Mouse (Mus musculus): Measurements from ENCODE around the gene Caml. TPM values are rescaled to one million over a fixed set of nuclear protein-coding genes. Genes with fewer than 3 reads are reported as not detected.
"Not testable (repeated sequence)": the region's sequence is repeated elsewhere in the genome, so short reads cannot be mapped to it uniquely, and the experiment has no call there.

The Caml gene
- 35.6 and 39.9 TPM in 2 replicates for polyA plus RNA-seq (2015; fragmentation: Nextera tagmentation; extraction: Ambion mirVana)

DNA sequence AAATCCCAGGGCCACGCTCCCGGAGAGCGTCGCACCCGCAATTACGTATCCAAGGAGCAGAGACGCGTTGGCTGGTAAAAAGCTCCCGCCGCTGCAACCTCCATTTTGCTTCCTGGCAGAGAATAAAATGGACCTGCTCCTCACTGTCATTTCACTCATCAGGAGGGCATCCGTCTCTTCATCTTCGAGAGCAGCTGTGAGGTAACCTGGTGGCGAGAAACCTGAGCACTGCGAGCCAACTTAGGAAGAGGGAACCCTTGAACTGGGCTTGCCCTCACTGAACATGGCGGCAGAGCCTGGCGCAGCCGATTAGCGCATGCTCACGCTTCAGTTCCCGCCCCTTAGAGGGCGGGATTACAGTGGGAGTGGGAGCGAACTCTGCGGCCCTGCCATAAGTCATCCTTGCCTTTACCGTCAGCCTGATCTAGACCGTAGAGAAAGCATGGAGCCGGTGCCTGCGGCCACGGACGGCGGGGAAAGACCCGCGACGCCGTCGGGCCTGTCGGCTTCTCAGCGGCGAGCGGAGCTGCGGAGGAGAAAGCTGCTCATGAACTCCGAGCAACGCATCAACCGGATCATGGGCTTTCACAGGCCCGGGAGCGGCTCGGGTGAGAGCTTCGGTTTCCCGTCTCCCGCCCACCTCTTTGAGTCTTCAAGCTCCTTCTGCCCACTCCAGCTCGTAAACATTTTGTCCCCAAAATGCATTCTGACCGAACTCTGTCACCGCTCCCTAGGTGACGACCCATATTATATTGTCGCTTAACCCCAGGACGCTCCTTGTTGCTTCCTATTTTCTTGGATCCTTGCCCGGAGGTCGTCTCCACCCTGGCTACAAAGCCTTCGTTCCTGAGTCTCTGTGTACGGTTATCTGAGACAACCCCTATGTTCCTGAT is at the start of gene Caml:
Gene Caml, plus strand, starts transcription at position 357 of the 893 bp plus-strand sequence.
- Histone ChIP-seq H3K4me1 (ENCODE audit: control insufficient read depth, insufficient read depth, low read length) (peaks cover 8% of the 10 kb centered on the region), H3K9ac (ENCODE audit: low read length) (peak within 1 kb of the TSS; percentile 83), H3K9me3 (replicated peaks; ENCODE audit: control insufficient read depth, low read length) (no peaks in the 10 kb centered on the region), H3K4me2 (ENCODE audit: low read depth, low read length) (peak within 1 kb of the TSS; percentile 86), H3K27ac (ENCODE audit: low read length) (peak within 1 kb of the TSS; percentile 78), H3K27me3 (ENCODE audit: control insufficient read depth, insufficient read depth, low read length) (no peaks in the 10 kb centered on the region), H3K36me3 (ENCODE audit: control insufficient read depth, insufficient read depth) (peaks cover 8% of the 10 kb centered on the region), H3K4me3 (ENCODE audit: low read length) (peak within 1 kb of the TSS; percentile 73)
- under 1% methylated on average over 59 of the region's 59 CpGs for WGBS
- peak; percentile 98 for ATAC-seq (replicated peaks; ENCODE audit: extremely low read depth, insufficient read depth, low FRiP score)

DNA sequence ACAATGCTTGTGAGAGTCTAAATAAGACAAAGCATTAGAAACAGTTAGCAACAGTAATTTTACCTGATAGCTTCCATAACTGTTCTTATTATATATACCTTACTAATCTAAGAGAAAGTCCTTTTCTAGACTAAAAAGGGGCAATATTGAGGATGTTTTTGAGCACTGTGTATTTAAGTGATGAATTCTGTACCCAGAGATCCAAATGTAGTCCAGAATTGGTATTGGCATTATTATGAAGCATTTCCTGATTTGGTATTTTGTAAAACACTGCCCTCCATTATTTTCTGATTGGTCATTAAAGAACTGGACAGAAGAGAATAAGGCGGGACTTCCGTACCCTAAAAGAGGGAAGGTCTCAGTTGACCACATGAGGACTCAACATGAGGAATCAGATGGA is 49.4 kb upstream of the Caml start, which contains the start of gene Tmed9:
Gene Tmed9, plus strand, starts transcription at position 301 of the 400 bp plus-strand sequence.
- no peak within 1 kb of the TSS for H3K4me2 ChIP-seq (ENCODE audit: low read depth, low read length)
- no peaks in the 10 kb centered on the region for H3K36me3 ChIP-seq (ENCODE audit: control insufficient read depth, insufficient read depth)
- no peak within 1 kb of the TSS for H3K27ac ChIP-seq (ENCODE audit: low read length)
- H3K9ac ChIP-seq (ENCODE audit: low read length) = no peak within 1 kb of the TSS
- 94% methylated on average over 2 of the region's 2 CpGs for WGBS
- no peaks in the 10 kb centered on the region; the same call in 1 of the 2 replicates for H3K9me3 ChIP-seq (replicated peaks; ENCODE audit: control insufficient read depth, low read length)
- peaks cover 16% of the 10 kb centered on the region for H3K4me1 ChIP-seq (ENCODE audit: control insufficient read depth, insufficient read depth, low read length)
- ATAC-seq (replicated peaks; ENCODE audit: extremely low read depth, insufficient read depth, low FRiP score) = no peak
- H3K4me3 ChIP-seq (ENCODE audit: low read length) = no peak within 1 kb of the TSS
- no peaks in the 10 kb centered on the region for H3K27me3 ChIP-seq (ENCODE audit: control insufficient read depth, insufficient read depth, low read length)

DNA sequence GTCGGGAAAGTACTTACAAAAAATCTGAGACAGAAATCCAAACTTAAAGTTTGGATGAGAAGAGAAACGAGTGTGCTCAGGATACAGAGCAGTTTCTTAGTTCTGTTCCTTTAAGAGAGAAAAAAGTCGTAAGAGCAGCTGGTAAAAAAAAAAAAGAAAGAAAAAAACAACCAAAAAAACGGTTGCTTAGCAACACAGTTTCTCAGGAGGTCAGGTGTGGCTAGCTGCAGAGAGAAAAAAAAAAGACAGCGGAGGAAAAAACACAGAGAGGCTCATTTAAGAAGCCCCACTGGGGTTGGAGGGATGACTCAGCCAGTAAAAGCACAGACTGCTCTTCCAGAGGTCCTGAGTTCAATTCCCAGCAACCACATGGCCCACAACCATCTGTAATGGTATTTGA is 48.5 kb upstream of the Caml start:
- Histone ChIP-seq H3K27me3 (ENCODE audit: control insufficient read depth, insufficient read depth, low read length) (no peaks in the 10 kb centered on the region), H3K4me2 (ENCODE audit: low read depth, low read length) (no peak overlapping the region), H3K36me3 (ENCODE audit: control insufficient read depth, insufficient read depth) (no peaks in the 10 kb centered on the region), H3K4me1 (ENCODE audit: control insufficient read depth, insufficient read depth, low read length) (peaks cover 11% of the 10 kb centered on the region), H3K4me3 (ENCODE audit: low read length) (no peak overlapping the region), H3K27ac (ENCODE audit: low read length) (no peak overlapping the region), H3K9me3 (replicated peaks; ENCODE audit: control insufficient read depth, low read length) (peaks cover 3% of the 10 kb centered on the region; the same call in 1 of the 2 replicates), H3K9ac (ENCODE audit: low read length) (no peak overlapping the region)
- 72% methylated on average over 5 of the region's 5 CpGs for WGBS
- no peak for ATAC-seq (replicated peaks; ENCODE audit: extremely low read depth, insufficient read depth, low FRiP score)

DNA sequence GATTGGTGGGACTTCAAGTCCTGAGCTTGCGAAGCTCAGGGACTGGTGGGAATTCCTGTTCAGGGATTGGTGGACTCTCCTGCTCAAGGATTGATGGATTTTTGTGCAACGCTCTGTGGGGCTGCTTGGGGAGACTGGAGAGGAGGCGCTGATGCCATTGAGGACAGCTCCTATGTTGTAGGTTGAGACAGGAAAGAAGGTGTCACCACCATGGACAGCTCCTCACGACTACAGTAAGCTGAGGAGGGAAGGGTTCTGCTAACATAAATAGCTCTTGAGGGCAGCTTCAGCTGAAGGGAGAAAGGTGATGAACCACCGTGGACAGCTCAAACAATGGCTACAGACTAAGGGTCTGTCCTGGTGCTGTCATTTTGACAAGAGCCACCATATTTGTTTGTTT is 46.9 kb upstream of the Caml start:
- Histone ChIP-seq H3K4me1 (ENCODE audit: control insufficient read depth, insufficient read depth, low read length) (peaks cover 4% of the 10 kb centered on the region), H3K27me3 (ENCODE audit: control insufficient read depth, insufficient read depth, low read length) (no peaks in the 10 kb centered on the region), H3K9me3 (replicated peaks; ENCODE audit: control insufficient read depth, low read length) (peaks cover 3% of the 10 kb centered on the region; the same call in 1 of the 2 replicates), H3K9ac (ENCODE audit: low read length) (no peak overlapping the region), H3K27ac (ENCODE audit: low read length) (no peak overlapping the region), H3K4me2 (ENCODE audit: low read depth, low read length) (no peak overlapping the region), H3K36me3 (ENCODE audit: control insufficient read depth, insufficient read depth) (no peaks in the 10 kb centered on the region), H3K4me3 (ENCODE audit: low read length) (no peak overlapping the region)
- no peak for ATAC-seq (replicated peaks; ENCODE audit: extremely low read depth, insufficient read depth, low FRiP score)
- 59% methylated on average over 5 of the region's 5 CpGs for WGBS

DNA sequence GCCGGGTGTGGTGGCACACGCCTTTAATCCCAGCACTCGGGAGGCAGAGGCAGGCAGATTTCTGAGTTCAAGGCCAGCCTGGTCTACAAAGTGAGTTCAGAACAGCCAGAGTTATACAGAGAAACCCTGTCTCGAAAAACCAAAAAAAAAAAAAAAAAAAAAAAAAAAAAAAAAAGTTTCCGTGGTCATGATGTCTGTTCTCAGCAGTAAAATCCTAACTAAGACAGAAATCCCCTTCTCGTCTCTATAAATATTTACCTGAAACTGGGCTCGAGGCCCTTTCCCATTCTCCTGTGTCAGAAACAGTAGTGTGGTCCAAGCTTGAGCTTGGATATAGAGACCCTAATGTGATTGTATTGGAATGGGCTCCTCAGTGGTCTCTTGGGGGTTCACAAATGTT is 45.9 kb upstream of the Caml start:
- H3K9me3 ChIP-seq (replicated peaks; ENCODE audit: control insufficient read depth, low read length); H3K27ac ChIP-seq (ENCODE audit: low read length); H3K9ac ChIP-seq (ENCODE audit: low read length); H3K4me2 ChIP-seq (ENCODE audit: low read depth, low read length); ATAC-seq (replicated peaks; ENCODE audit: extremely low read depth, insufficient read depth, low FRiP score); H3K27me3 ChIP-seq (ENCODE audit: control insufficient read depth, insufficient read depth, low read length); H3K36me3 ChIP-seq (ENCODE audit: control insufficient read depth, insufficient read depth); H3K4me1 ChIP-seq (ENCODE audit: control insufficient read depth, insufficient read depth, low read length); H3K4me3 ChIP-seq (ENCODE audit: low read length): not testable (repeated sequence)
- 83% methylated on average over 7 of the region's 7 CpGs for WGBS

DNA sequence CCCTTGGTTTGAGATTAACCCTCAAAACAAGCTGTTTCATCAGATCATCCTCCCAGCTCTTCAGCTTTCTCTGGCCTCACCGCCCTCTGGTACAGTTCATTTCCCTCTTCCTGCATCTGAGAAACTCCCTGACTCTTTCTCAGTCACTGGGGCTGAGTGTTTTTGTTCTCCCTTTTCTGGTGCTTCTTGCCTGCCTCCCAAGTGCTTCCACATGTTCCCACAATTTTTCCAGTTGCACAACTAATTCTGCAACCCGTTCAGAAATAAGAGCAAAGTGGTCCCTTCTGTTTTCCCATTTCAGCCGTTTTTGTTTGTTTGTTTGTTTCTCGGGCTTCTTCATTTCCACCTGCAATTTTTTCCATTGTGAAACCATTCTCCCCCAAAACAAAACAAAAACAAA is 44.7 kb upstream of the Caml start:
- no peaks in the 10 kb centered on the region for H3K4me1 ChIP-seq (ENCODE audit: control insufficient read depth, insufficient read depth, low read length)
- WGBS = 70% methylated on average over 4 of the region's 4 CpGs
- H3K9me3 ChIP-seq (replicated peaks; ENCODE audit: control insufficient read depth, low read length) = peaks cover 3% of the 10 kb centered on the region; the same call in 1 of the 2 replicates

DNA sequence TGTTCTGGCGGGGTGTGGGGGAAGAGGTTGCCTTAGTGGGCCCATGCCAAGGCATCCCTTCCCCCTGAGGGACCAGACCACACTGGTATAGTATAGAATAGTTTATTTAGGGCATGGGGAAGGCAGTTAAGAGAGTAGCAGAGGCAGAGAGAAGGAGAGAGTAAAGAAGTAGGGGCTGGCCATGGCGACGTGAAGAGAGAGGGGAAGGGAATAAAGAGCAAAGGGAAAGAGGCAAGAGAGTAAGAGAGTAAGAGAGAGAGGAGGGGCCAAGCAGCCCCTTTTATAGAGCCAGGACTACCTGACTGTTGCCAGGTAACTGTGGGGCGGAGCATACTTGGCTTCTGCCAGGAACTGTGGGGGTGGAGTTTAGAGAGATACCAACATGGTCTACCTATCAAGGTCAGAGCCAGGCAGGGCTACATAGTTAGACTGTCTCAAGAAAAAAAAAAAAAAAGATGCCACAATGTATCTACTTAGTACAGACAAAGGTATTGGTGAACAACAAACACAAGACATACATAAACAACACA is 30.8 kb upstream of the Caml start:
- Histone ChIP-seq H3K27me3 (ENCODE audit: control insufficient read depth, insufficient read depth, low read length) (no peaks in the 10 kb centered on the region), H3K27ac (ENCODE audit: low read length) (no peak overlapping the region), H3K36me3 (ENCODE audit: control insufficient read depth, insufficient read depth) (peaks cover 17% of the 10 kb centered on the region), H3K4me1 (ENCODE audit: control insufficient read depth, insufficient read depth, low read length) (peaks cover 10% of the 10 kb centered on the region), H3K9ac (ENCODE audit: low read length) (no peak overlapping the region), H3K4me3 (ENCODE audit: low read length) (no peak overlapping the region), H3K9me3 (replicated peaks; ENCODE audit: control insufficient read depth, low read length) (no peaks in the 10 kb centered on the region), H3K4me2 (ENCODE audit: low read depth, low read length) (no peak overlapping the region)
- no peak for ATAC-seq (replicated peaks; ENCODE audit: extremely low read depth, insufficient read depth, low FRiP score)
- 80% methylated on average over 4 of the region's 4 CpGs for WGBS

More for the DNA sequence above, 44.7 kb upstream of the Caml start:
- H3K27ac ChIP-seq (ENCODE audit: low read length) = no peak overlapping the region
- no peak overlapping the region for H3K9ac ChIP-seq (ENCODE audit: low read length)
- no peaks in the 10 kb centered on the region for H3K36me3 ChIP-seq (ENCODE audit: control insufficient read depth, insufficient read depth)
- H3K4me2 ChIP-seq (ENCODE audit: low read depth, low read length) = no peak overlapping the region
- H3K4me3 ChIP-seq (ENCODE audit: low read length) = no peak overlapping the region
- H3K27me3 ChIP-seq (ENCODE audit: control insufficient read depth, insufficient read depth, low read length) = no peaks in the 10 kb centered on the region
- ATAC-seq (replicated peaks; ENCODE audit: extremely low read depth, insufficient read depth, low FRiP score) = no peak

DNA sequence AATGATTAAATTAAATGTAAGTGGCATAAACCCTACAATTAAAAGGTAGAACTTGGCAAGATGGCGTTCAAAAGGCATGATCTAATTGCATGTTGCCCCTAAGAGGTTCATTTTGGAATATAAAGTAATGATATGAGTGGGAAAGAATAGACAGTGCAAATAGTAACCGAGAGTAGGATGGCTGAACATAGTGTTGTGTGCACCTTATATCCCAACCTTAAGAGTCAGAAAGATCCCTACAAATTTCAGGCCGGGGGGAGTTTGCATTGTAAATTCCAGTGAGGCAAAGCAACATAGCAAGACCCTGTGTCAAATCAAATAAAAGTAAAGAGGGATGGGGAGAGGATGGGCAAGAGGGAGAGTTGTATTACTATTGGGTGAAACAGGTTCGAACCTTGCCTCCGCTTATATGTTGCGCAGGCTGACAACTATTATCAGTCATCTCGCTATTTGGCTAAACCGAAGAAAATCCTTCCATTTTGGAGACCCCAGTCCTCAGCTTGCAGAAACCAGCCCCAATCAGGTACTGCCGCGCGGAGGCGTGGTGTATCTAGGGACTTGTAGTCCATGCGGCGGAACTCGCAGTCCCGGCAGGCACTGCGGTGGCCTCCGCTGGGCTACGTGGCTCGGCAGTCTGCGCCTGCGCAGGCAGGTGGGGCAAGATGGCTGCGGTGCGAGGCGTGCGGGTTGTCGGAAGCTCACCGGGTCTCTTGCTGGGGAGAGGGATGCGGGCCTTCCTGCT is 30.1 kb upstream of the Caml start:
- Histone ChIP-seq H3K27me3 (ENCODE audit: control insufficient read depth, insufficient read depth, low read length) (no peaks in the 10 kb centered on the region), H3K4me2 (ENCODE audit: low read depth, low read length) (peak overlapping the region; percentile 63), H3K27ac (ENCODE audit: low read length) (peak overlapping the region; percentile 26), H3K4me3 (ENCODE audit: low read length) (peak overlapping the region; percentile 68), H3K4me1 (ENCODE audit: control insufficient read depth, insufficient read depth, low read length) (peaks cover 10% of the 10 kb centered on the region), H3K9ac (ENCODE audit: low read length) (peak overlapping the region; percentile 80), H3K36me3 (ENCODE audit: control insufficient read depth, insufficient read depth) (peaks cover 23% of the 10 kb centered on the region), H3K9me3 (replicated peaks; ENCODE audit: control insufficient read depth, low read length) (no peaks in the 10 kb centered on the region)
- peak; percentile 98 for ATAC-seq (replicated peaks; ENCODE audit: extremely low read depth, insufficient read depth, low FRiP score)
- WGBS = 4% methylated on average over 29 of the region's 29 CpGs

All from heart, embryonic 16.5 days (tissue).